Mouse (Mus musculus) kidney, embryonic 16.5 days (tissue): Measurements from ENCODE around the gene Scaf4. TPM values are rescaled to one million over a fixed set of nuclear protein-coding genes. Genes with fewer than 3 reads are reported as not detected.

Source experiments
- ATAC-seq: fragments of 200-750 bp; cut with Nextera tagmentation; 2 replicates; pipeline ENCODE4 v1.8.0; 2017; ENCODE audit warnings: moderate TSS enrichment; ENCODE audit not compliant: low FRiP score, low TSS enrichment
- H3K27ac ChIP-seq: fragments of 300-500 bp; sonication (generic); 2 replicates; pipeline ENCODE4 v1.5.1; 2014; ENCODE audit warnings: low read length
- H3K27me3 ChIP-seq: fragments of 300-500 bp; sonication (generic); 2 replicates; pipeline ENCODE4 v1.6.1; 2014; ENCODE audit warnings: low read length, control low read depth, mixed read lengths; ENCODE audit not compliant: insufficient read depth
- H3K36me3 ChIP-seq: fragments of 300-500 bp; sonication (generic); 2 replicates; pipeline ENCODE4 v1.6.1; 2014; ENCODE audit warnings: low read length, control low read depth, mixed read lengths; ENCODE audit not compliant: insufficient read depth
- H3K4me1 ChIP-seq: fragments of 300-500 bp; sonication (generic); 2 replicates; pipeline ENCODE4 v1.6.1; 2014; ENCODE audit warnings: low read length, control low read depth, mixed read lengths; ENCODE audit not compliant: insufficient read depth
- H3K4me2 ChIP-seq: fragments of 300-500 bp; sonication (generic); replicated peaks from 2 replicates; pipeline ENCODE4 v1.6.1; 2014; ENCODE audit warnings: low read depth, low read length
- H3K4me3 ChIP-seq: fragments of 300-500 bp; sonication (generic); 2 replicates; pipeline ENCODE4 v1.5.1; 2014; ENCODE audit warnings: mild to moderate bottlenecking, low read length
- H3K9ac ChIP-seq: fragments of 300-500 bp; sonication (generic); replicated peaks from 2 replicates; pipeline ENCODE4 v1.6.1; 2014; ENCODE audit warnings: low read length
- H3K9me3 ChIP-seq: fragments of 300-500 bp; sonication (generic); 2 replicates; pipeline ENCODE4 v1.6.1; 2016; ENCODE audit warnings: low read length, control low read depth
- WGBS: fragments of 180-500 bp; shearing (Covaris S2); extraction: QIAGEN DNeasy Blood & Tissue Kit; methylation state at CpG from one replicate; pipeline ENCODE4 v1.1.7; 2014; 5-methylcytosine and 5-hydroxymethylcytosine counted together
- polyA plus RNA-seq: library from polyadenylated mRNA; unstranded; fragments of >200 nt; fragmentation: Nextera tagmentation; extraction: Ambion mirVana; gene quantifications from 2 replicates; pipeline ENCODE4 v1.2.1, GENCODE M21; 2015

Gene Scaf4
- polyA plus RNA-seq, 1 experiment from 2014 or later = 22.1 TPM

DNA sequence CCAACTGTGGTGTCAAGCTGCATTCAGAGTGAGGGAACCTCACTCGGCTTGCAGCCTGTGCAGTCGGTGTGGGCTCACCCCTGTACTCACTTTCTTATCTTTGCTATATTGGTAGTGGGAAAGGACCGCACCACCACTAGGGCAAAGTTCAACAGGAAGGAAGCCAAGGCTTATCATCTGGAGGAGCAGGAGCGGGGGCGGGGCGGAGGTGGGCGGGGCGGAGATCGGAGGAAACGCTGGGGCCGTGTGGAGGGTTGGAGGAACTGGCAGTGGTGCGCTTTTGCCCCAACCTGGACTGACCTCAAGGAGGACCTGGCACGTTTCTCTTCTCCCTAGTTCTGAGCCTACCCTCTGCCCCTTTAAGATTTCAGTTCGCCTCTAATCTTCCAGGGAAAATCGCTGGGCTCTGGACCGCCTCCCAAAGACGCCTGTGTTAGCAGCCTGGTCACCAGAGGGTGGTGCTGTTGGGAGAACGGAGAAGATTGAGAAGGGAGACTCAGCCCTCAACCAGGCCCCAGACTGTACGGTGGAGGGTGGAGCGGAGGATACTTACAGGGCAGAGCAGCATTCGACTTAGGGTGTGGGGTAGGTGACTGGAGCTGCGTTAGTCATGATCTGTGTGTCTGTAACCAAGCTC lies 86.8 kb downstream of the Scaf4 start:
- Histone ChIP-seq H3K4me1 (peaks cover 18% of the 10 kb centered on the region; the same call in 1 of the 2 replicates), H3K9ac (peak overlapping the region; percentile 42), H3K4me3 (peak overlapping the region; percentile 49), H3K27ac (peak overlapping the region; percentile 57; the same call in 1 of the 2 replicates), H3K4me2 (peak overlapping the region; percentile 67), H3K36me3 (no peaks in the 10 kb centered on the region), H3K27me3 (0 out of 2 replicates have a peak, but pooled peaks cover 3% of the 10 kb centered on the region), H3K9me3 (no peaks in the 10 kb centered on the region)
- peak; percentile 94 for ATAC-seq
- WGBS = 4% methylated on average over 22 of the region's 22 CpGs

DNA sequence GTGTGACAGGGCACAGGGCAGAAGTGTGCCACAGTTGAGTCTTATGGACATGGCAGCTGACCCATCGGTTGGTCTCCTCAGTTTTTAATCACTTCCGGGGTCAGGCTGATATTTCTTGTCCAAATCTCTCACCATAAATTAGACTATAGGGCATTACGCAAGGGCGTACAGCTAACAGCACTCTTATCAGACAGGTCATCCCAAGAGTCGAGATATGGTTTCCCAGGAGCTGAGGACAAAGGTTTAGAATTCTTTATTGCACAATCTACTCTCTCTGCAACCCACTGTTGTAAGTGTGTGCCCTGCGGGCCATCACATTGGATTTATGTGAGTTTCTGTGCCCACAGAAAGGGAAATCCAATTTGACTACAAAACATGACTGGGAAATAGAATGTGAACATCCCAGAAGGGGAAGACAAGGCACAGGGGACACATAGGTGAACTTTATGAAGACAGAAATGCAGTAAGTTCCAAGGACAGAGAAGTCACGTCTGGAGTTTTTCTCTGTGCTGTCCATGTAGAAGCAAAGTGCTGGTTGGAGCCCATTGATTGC lies 87.5 kb downstream of the Scaf4 start:
- Histone ChIP-seq H3K4me3 (no peak overlapping the region), H3K4me1 (peaks cover 13% of the 10 kb centered on the region; the same call in 1 of the 2 replicates), H3K4me2 (peak overlapping the region; percentile 67; the same call in 1 of the 2 replicates), H3K27ac (peak overlapping the region; percentile 9; the same call in 1 of the 2 replicates), H3K9me3 (no peaks in the 10 kb centered on the region), H3K36me3 (no peaks in the 10 kb centered on the region), H3K9ac (no peak overlapping the region), H3K27me3 (no peaks in the 10 kb centered on the region)
- ATAC-seq = no peak
- 82% methylated on average over 7 of the region's 7 CpGs for WGBS

DNA sequence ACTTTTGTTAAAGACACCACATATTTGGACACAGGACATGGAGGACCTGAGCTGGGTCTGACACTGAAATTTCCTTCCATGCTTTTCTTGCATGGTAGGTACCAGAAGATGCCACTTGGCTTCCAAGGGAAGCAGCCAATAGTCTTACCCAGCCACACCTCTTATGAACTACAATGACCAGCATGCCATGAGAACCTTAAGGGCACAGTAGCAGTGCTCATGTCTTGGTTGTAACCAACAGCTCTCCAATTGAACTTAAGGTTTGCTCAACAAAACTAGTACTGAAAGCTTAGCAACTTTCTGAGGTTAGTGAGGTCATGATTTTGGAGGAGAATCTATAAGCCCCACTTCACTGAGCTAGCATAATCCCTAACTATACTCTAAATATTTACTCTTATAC lies 90.6 kb downstream of the Scaf4 start:
- H3K4me3 ChIP-seq = no peak overlapping the region
- H3K27ac ChIP-seq = no peak overlapping the region
- ATAC-seq = no peak
- H3K9ac ChIP-seq = no peak overlapping the region
- H3K9me3 ChIP-seq = no peaks in the 10 kb centered on the region
- no peak overlapping the region for H3K4me2 ChIP-seq
- peaks cover 13% of the 10 kb centered on the region; the same call in 1 of the 2 replicates for H3K4me1 ChIP-seq
- H3K27me3 ChIP-seq = no peaks in the 10 kb centered on the region
- no peaks in the 10 kb centered on the region for H3K36me3 ChIP-seq

DNA sequence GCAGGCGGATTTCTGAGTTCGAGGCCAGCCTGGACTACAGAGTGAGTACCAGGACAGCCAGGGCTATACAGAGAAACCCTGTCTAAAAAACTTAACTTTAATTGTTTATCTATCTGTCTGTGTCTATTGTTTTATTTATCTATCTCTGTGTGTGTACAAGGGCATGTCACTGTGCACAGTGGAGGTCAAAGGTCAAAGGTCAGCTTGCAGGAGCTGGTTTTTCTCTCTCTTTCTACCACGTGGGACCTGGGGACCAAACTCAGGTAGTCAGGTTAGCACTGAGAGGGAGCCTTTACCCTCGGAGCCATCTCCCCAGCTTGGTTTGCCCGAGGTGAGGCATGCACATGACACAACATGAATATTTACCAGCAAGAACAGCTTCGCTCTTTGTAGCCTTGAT lies 93.0 kb downstream of the Scaf4 start:
- Histone ChIP-seq H3K9ac (no peak overlapping the region), H3K4me3 (no peak overlapping the region), H3K4me1 (peaks cover 5% of the 10 kb centered on the region), H3K4me2 (no peak overlapping the region), H3K27ac (no peak overlapping the region), H3K9me3 (no peaks in the 10 kb centered on the region), H3K36me3 (no peaks in the 10 kb centered on the region), H3K27me3 (no peaks in the 10 kb centered on the region)
- no peak for ATAC-seq
- WGBS = 74% methylated on average over 6 of the region's 6 CpGs

DNA sequence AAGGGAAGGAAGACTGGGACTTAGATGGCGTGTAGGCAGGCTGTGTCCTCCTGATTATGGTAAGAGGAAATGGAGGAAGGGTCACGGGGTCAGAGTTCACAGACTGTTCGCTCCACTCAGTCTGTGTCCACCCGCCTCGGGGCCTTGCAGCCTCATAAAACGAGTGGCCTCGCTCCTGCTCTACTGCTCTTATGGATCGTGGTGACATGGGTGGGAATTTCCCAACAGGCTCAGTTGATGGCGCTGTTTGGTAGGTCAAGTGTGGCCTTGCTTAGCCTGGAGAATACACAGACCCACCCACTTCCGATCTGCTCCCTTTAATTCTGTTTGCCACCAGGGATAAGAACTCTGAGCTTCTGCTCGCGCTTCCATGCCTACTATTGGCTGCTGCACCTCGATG lies 96.8 kb downstream of the Scaf4 start:
- Histone ChIP-seq H3K9ac (no peak overlapping the region), H3K27me3 (no peaks in the 10 kb centered on the region), H3K4me2 (no peak overlapping the region), H3K9me3 (no peaks in the 10 kb centered on the region), H3K4me3 (no peak overlapping the region), H3K4me1 (peaks cover 5% of the 10 kb centered on the region), H3K27ac (no peak overlapping the region), H3K36me3 (no peaks in the 10 kb centered on the region)
- WGBS = 13% methylated on average over 13 of the region's 13 CpGs
- ATAC-seq = peak; percentile 66

DNA sequence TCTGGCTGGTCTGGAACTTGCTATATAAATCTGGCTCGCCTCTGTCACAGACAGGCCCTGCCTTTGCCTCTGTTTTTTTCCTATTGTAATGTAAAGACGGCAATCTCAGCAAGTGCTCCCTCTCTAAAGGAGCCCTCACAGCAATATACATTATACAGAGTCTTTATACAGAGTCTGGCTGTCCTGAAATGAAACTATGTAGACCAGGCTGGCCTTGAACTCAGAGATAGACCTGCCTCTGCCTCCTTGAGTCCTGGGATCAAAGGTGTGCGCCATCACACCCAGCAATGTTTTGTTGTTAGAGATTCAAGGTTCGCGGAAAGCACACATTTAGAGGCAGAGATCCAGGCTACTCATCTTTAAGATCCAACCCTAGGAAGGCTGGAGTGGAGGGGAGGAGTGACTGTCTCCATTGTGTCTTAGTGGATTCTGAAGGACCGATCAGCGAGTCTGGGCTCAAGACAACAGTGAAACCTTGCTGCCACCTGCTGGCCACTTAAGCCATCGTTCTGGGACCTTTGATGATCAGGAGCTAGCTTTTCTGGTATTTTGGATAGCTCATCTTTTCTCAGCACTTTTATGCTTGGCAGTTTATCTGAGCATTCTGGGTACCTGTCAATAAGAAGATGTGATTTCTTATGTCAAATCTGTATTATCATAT lies 98.2 kb downstream of the Scaf4 start:
- no peak overlapping the region for H3K4me3 ChIP-seq
- no peaks in the 10 kb centered on the region for H3K27me3 ChIP-seq
- H3K4me2 ChIP-seq = no peak overlapping the region
- no peaks in the 10 kb centered on the region for H3K9me3 ChIP-seq
- no peak overlapping the region for H3K27ac ChIP-seq
- H3K36me3 ChIP-seq = no peaks in the 10 kb centered on the region
- peaks cover 5% of the 10 kb centered on the region for H3K4me1 ChIP-seq
- ATAC-seq = peak; percentile 58; the same call in 1 of the 2 replicates
- WGBS = 50% methylated on average over 8 of the region's 8 CpGs
- no peak overlapping the region for H3K9ac ChIP-seq

DNA sequence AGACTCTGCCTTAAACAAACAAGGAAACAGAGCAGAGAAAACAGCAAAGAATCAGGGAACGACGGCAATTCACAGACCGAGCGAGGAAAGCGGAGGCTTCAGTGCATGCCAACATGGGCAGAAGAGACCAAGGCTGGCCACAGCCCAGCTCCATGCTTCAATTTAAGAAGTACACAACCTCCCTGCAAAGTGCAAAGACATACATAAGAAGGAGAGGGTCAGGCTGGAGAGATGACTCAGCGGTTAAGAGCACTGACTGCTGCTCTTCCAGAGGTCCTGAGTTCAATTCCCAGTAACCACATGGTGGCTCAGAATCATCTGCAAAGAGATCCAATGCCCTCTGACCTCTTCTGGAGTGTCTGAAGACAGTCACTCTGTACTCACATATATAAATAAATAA lies 100.2 kb downstream of the Scaf4 start:
- H3K4me3 ChIP-seq = no peak overlapping the region
- H3K9ac ChIP-seq = no peak overlapping the region
- H3K4me1 ChIP-seq = peaks cover 5% of the 10 kb centered on the region
- no peaks in the 10 kb centered on the region for H3K27me3 ChIP-seq
- no peaks in the 10 kb centered on the region for H3K36me3 ChIP-seq
- WGBS = 65% methylated on average over 6 of the region's 6 CpGs
- no peaks in the 10 kb centered on the region for H3K9me3 ChIP-seq
- ATAC-seq = no peak
- H3K27ac ChIP-seq = no peak overlapping the region
- H3K4me2 ChIP-seq = no peak overlapping the region

DNA sequence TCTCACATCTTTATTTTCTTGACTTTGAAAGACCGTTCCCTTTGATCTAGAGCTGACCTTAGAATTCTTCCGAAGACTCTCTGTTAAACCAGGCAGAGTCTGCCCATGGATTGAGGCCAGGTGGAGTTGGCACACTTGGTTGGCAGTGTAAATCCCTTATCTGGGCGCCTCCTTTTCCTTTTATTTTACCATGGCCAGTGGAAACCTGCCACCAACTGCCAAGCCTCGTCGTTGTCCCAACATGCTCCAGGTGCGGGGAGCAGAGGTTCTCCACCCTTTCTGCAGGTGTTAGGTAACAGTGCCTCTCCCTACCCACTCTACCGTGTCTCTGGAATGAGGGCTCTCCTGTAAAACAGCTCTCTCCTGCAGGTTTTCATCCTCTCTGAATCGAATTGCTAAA lies 102.6 kb downstream of the Scaf4 start:
- Histone ChIP-seq H3K36me3 (no peaks in the 10 kb centered on the region), H3K4me1 (no peaks in the 10 kb centered on the region), H3K9me3 (no peaks in the 10 kb centered on the region), H3K27me3 (no peaks in the 10 kb centered on the region), H3K4me2 (no peak overlapping the region), H3K4me3 (no peak overlapping the region), H3K27ac (no peak overlapping the region), H3K9ac (no peak overlapping the region)
- 81% methylated on average over 8 of the region's 8 CpGs for WGBS
- no peak for ATAC-seq

DNA sequence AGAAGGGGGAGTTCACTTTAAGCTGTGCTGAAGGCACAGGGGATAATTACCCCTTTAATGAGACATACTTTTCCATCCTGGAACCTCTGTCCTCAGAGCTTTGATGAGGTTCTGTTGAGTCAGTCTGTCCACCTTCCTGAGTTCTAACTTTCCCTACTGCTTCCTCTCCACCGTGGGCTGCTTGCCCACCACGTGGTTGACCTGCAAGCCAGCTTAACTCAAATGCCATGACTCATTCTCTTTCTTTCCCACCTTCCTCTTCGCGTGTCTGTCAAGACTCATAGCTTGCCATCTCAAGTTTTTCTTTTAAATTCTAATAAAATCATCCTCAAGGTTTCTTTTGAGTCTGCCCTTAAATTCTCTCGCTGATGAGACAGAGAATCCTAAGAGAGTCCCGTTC lies 103.3 kb downstream of the Scaf4 start:
- H3K9me3 ChIP-seq = no peaks in the 10 kb centered on the region
- H3K36me3 ChIP-seq = no peaks in the 10 kb centered on the region
- ATAC-seq = no peak
- H3K4me3 ChIP-seq = no peak overlapping the region
- H3K27me3 ChIP-seq = no peaks in the 10 kb centered on the region
- H3K9ac ChIP-seq = no peak overlapping the region
- no peak overlapping the region for H3K27ac ChIP-seq
- H3K4me2 ChIP-seq = no peak overlapping the region
- H3K4me1 ChIP-seq = no peaks in the 10 kb centered on the region
- WGBS = 84% methylated on average over 6 of the region's 6 CpGs

DNA sequence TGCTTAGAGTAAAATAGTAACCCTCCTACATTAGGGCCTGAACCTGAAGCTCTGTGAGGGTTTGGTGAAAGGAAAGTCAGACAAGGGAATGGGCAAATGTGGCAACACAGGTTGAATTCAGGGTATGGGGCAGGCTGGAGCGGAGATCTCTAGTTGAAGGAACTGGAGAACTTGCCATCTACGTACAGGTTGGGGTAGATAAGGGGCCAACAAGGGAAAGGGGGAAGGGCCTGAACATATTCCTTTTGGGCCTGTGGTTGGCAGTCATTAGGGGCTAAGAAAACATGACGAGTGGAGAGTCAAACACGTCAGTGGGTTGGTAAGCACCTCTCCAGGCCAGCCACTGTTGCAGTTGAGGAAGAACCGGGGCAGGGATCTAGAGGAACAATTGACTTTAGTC lies 104.4 kb downstream of the Scaf4 start:
- no peaks in the 10 kb centered on the region for H3K9me3 ChIP-seq
- ATAC-seq = no peak
- H3K4me3 ChIP-seq = no peak overlapping the region
- no peaks in the 10 kb centered on the region for H3K4me1 ChIP-seq
- no peaks in the 10 kb centered on the region for H3K27me3 ChIP-seq
- 87% methylated on average over 5 of the region's 5 CpGs for WGBS
- H3K36me3 ChIP-seq = no peaks in the 10 kb centered on the region
- no peak overlapping the region for H3K27ac ChIP-seq
- H3K4me2 ChIP-seq = no peak overlapping the region
- no peak overlapping the region for H3K9ac ChIP-seq
